Mouse (Mus musculus) megakaryocyte, embryonic 14.5 days (primary cell): Measurements from ENCODE around the gene Senp2.

Source experiments
- FLI1 ChIP-seq: IDR thresholded peaks from 2 replicates; pipeline ENCODE4 v1.6.1; 2012; ENCODE audit warnings: low read length, inconsistent platforms, mixed read lengths
- GATA1 ChIP-seq: IDR thresholded peaks from 3 replicates; pipeline ENCODE4 v1.6.1; 2012; ENCODE audit warnings: mixed read lengths, low read length, inconsistent platforms, borderline replicate concordance

GRCm38 (mm10) chr16:21996881-21997641, 12.2 kb upstream of the Senp2 start:
- TF ChIP-seq GATA1, result no peak
- TF ChIP-seq FLI1, result no peak
